Mouse (Mus musculus): ENCODE data around the gene Capn11. TPM values are rescaled to one million over a fixed set of nuclear protein-coding genes. Genes with fewer than 3 reads are reported as not detected.

Gene Capn11
- 0.76 and 1.1 TPM in 2 replicates for polyA plus RNA-seq (2016; fragmentation: Nextera tagmentation; extraction: Ambion mirVana)

DNA sequence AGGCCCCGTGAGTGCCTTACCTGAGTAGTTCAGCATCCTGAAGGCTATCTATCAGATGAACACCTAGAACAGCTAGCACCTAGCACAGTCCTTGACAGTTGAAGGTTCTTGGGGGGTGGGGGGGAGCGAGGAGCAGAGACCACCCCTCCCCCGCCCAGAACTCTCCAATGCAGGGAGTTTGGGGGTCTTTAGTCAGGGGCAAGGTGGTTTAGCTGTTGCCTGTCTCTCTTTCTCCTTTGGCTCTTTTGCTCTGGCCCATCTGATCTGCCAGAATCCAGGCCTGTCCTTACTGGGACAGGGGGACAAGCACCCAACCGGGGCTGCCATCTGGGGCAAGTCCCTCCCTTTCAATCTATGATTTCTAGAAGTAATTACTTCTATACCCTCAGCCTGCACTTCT is at the start of gene Capn11:
Gene Capn11, minus strand, starts transcription at position 101 of the 400 bp plus-strand sequence.
- no peaks in the 10 kb centered on the region for H3K27me3 ChIP-seq
- no peak within 1 kb of the TSS for H3K4me2 ChIP-seq
- H3K9me3 ChIP-seq = no peaks in the 10 kb centered on the region
- H3K27ac ChIP-seq = no peak within 1 kb of the TSS
- peaks cover 27% of the 10 kb centered on the region for H3K36me3 ChIP-seq (replicated peaks)
- peaks cover 4% of the 10 kb centered on the region for H3K4me1 ChIP-seq
- no peak within 1 kb of the TSS for H3K4me3 ChIP-seq (replicated peaks)
- no peak for ATAC-seq (ENCODE audit: low FRiP score)
- WGBS = 79% methylated on average over 4 of the region's 4 CpGs
- no peak within 1 kb of the TSS for H3K9ac ChIP-seq

DNA sequence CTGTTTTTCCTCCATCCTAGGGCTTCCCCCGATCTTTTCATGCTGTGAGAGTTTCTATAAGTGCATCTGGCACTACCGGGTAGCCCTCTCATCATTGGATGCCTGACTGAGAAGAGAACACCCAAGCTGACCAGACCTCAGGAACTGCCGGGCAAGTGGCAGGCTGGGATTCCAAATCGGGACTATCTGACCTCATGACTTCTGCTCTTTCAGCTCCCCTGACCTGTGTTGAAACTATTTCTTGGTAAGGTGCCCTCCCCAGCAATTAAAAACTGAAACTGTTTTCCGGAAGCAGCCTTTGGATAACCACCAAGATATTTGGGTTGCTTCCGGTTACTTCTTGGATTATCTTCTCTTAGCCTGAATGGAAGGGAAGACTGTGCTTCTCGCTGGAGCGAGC is 49.1 kb upstream of the Capn11 start:
- 85% methylated on average over 8 of the region's 8 CpGs for WGBS
- H3K9me3 ChIP-seq = no peaks in the 10 kb centered on the region
- no peaks in the 10 kb centered on the region for H3K27me3 ChIP-seq
- H3K9ac ChIP-seq = no peak overlapping the region
- no peak overlapping the region for H3K4me3 ChIP-seq (replicated peaks)
- ATAC-seq (ENCODE audit: low FRiP score) = no peak
- H3K27ac ChIP-seq = no peak overlapping the region
- H3K36me3 ChIP-seq (replicated peaks) = no peaks in the 10 kb centered on the region
- no peak overlapping the region for H3K4me2 ChIP-seq
- no peaks in the 10 kb centered on the region for H3K4me1 ChIP-seq

DNA sequence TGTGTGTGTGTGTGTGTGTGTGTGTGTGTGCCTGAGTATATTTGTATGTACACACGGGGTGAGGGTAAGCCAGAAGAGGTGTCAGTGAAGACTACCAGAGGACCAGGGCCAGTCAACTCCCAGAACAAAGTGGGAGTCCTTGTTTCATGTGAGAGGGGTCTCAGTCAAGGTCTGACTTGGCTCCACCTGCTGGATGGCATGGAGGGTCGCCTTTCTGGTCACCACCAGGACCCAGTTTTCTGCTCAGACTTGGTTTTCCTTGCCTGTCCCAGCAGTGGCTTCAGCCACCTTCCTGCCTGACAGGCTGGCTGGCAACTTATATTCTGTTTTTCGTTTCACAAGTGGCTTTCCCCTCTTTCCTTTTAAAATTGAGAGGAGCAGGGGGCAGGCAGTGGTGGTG is 48.3 kb upstream of the Capn11 start:
- Histone ChIP-seq H3K27me3 (no peaks in the 10 kb centered on the region), H3K4me1 (no peaks in the 10 kb centered on the region), H3K9ac (no peak overlapping the region), H3K27ac (no peak overlapping the region), H3K4me3 (replicated peaks) (no peak overlapping the region), H3K4me2 (no peak overlapping the region), H3K36me3 (replicated peaks) (no peaks in the 10 kb centered on the region), H3K9me3 (no peaks in the 10 kb centered on the region)
- no peak for ATAC-seq (ENCODE audit: low FRiP score)
- WGBS = 33% methylated on average over 3 of the region's 3 CpGs

DNA sequence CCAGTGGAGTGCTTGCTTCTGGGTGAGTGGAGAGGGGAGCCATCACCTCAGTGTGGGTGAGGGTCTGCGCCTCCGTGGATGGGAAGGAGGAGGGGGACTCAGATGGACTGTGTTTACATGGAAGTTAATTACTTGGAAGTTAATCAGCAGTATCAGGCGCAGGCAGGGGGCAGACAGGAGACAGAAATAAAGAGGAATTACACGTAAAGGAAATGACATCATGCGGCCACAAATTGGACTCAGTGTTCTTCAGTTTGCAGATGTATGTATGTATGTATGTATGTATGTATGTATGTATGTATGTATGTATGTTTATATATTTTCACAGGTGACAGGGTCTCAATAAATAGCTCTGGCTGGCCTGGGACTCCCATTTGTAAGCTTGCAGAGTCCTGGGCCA is 47.7 kb upstream of the Capn11 start:
- 76% methylated on average over 5 of the region's 5 CpGs for WGBS
- Histone ChIP-seq H3K4me1 (no peaks in the 10 kb centered on the region), H3K9ac (no peak overlapping the region), H3K9me3 (no peaks in the 10 kb centered on the region), H3K4me2 (no peak overlapping the region), H3K4me3 (replicated peaks) (no peak overlapping the region), H3K27ac (no peak overlapping the region), H3K27me3 (no peaks in the 10 kb centered on the region), H3K36me3 (replicated peaks) (no peaks in the 10 kb centered on the region)
- ATAC-seq (ENCODE audit: low FRiP score) = no peak

DNA sequence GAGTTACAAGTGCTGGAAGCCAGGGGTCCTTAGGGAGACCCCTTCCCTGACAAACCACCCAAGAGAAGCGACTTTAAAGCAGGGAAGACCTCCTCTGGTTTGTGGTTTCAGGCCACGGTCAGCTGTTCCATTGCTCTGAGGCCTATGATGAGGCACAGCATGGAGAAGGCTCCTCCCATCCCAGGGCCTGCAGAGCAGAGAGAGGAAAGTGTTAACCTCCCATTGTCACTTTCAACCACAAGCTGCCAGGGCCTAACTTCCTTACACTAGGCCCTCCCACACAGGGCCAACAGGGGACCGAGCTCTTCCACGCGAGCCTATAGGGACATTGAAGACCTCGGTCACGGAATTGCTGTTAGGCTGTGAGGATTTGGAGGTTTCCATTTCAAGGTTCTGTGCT is 44.1 kb upstream of the Capn11 start:
- H3K4me1 ChIP-seq = peaks cover 11% of the 10 kb centered on the region
- peaks cover 5% of the 10 kb centered on the region for H3K36me3 ChIP-seq (replicated peaks)
- no peak overlapping the region for H3K9ac ChIP-seq
- no peaks in the 10 kb centered on the region for H3K27me3 ChIP-seq
- no peak overlapping the region for H3K27ac ChIP-seq
- WGBS = 75% methylated on average over 7 of the region's 7 CpGs
- no peak overlapping the region for H3K4me3 ChIP-seq (replicated peaks)
- ATAC-seq (ENCODE audit: low FRiP score) = no peak
- no peak overlapping the region for H3K4me2 ChIP-seq
- H3K9me3 ChIP-seq = no peaks in the 10 kb centered on the region

DNA sequence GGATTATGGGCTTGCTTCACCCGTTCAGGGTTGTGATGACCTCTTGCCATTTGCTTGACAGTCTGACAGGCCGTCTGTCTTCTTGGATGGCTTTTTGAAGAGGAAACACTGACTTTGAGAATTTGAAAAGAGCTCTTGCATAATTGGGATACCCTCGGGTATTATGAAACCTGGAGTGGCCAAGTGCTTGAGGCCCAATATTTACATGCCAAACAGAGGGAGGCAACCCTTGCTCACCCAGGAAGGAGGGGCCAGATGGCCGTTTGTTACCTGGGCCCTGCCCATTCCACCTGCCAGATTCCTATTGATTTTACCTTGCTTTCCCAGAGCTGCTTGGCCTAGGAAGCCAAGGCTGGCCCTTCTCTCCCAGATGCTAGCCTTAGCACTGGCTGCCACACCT is 43.1 kb upstream of the Capn11 start:
- Histone ChIP-seq H3K4me3 (replicated peaks) (no peak overlapping the region), H3K9ac (no peak overlapping the region), H3K27me3 (no peaks in the 10 kb centered on the region), H3K4me1 (peaks cover 11% of the 10 kb centered on the region), H3K4me2 (no peak overlapping the region), H3K9me3 (no peaks in the 10 kb centered on the region), H3K36me3 (replicated peaks) (peaks cover 10% of the 10 kb centered on the region), H3K27ac (no peak overlapping the region)
- ATAC-seq (ENCODE audit: low FRiP score) = no peak
- WGBS = 52% methylated on average over 4 of the region's 4 CpGs

DNA sequence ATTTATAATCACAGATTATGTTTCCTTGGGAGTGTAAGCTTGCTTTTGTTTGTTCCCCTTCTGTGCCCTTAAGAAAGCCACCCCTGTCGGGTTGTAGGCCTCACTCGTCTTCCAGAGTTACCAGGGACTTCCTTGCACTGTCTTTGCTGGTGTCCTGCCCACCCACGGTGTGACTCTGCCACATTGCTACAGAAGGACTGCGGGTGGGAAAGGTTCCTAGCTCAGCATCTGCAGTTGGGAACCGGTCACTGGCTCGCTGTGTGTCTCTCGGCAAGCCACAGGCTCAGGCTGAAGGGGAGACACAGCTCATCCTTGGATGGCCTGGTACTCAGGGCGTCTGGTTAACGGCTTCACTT is 42.1 kb upstream of the Capn11 start:
- no peak overlapping the region for H3K4me3 ChIP-seq (replicated peaks)
- ATAC-seq (ENCODE audit: low FRiP score) = no peak
- no peak overlapping the region for H3K4me2 ChIP-seq
- H3K36me3 ChIP-seq (replicated peaks) = peaks cover 14% of the 10 kb centered on the region
- no peak overlapping the region for H3K27ac ChIP-seq
- no peak overlapping the region for H3K9ac ChIP-seq
- peaks cover 11% of the 10 kb centered on the region for H3K4me1 ChIP-seq
- no peaks in the 10 kb centered on the region for H3K9me3 ChIP-seq
- WGBS = 75% methylated on average over 9 of the region's 9 CpGs
- H3K27me3 ChIP-seq = no peaks in the 10 kb centered on the region

DNA sequence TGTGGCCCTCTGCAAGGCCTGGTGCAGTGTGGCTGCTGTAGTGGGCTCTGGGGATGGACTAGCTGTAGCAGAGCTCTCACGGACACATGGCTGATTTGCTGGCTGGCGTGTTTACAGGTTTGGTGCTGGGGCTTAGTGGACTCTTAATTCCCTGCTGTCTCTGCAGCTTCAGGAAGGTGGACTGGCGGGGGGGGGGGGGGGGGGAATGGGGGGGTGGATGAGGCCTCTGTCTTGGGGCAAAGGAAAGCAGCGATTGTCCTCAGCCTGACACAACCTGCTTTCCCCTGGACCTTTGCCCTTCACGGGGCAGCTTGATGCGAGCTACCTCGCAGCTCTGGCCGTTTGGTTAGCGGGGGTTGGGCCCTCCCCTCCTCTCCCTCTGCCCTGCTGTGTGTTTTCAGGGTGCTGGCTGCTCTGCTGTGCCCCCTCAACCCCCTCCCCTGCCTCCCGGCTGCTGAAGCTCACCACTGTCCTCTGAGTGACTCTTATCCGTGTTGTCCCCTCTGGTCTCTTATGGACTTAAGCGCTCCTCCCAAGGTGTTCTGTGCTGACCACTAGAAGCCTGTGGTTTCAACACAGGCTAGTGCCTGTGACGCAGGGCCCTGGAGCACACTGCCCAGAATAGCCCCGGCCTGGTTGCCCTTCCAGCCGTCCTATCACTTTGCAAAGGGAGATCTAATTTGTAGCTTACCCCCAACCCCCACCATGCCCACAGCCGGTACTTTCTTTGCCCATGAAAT is 41.5 kb upstream of the Capn11 start:
- H3K36me3 ChIP-seq (replicated peaks) = peaks cover 14% of the 10 kb centered on the region
- H3K4me2 ChIP-seq = no peak overlapping the region
- H3K4me3 ChIP-seq (replicated peaks) = no peak overlapping the region
- ATAC-seq (ENCODE audit: low FRiP score) = no peak
- no peaks in the 10 kb centered on the region for H3K9me3 ChIP-seq
- no peaks in the 10 kb centered on the region for H3K27me3 ChIP-seq
- no peak overlapping the region for H3K9ac ChIP-seq
- WGBS = 58% methylated on average over 9 of the region's 16 CpGs
- peaks cover 11% of the 10 kb centered on the region for H3K4me1 ChIP-seq
- no peak overlapping the region for H3K27ac ChIP-seq

DNA sequence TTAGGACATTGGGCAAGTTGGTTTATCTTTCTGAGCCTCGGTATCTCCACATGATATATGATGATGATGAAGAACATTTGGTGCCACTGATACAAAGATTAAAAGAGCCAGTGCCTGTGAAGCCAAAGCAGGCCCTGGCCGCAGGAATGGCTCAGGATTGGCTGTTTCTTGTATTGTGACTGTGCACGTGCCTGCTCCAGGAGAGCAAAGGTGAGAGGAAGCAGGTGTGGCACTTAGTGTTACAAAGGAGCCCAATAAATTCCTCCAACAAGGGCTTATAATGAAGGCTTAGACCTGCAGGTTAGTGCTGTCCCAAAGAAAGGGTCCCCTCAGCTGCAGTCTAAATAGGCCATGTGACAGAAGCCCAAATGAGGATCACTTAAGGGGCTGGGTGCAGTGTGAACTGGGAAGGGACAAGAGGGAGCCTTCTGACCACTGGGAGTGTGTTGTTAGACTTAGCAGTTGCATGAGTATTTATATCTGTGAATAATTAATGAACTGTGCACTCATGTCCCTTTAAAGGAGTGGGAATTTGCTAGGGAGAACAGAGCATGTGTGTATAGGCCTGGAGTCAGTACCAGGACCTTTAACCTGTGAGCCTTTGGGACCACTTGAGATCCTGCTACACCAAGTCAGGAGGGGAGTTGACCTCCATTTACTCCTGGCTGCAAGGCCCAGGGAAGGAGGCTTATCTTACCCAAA is 40.1 kb upstream of the Capn11 start:
- Histone ChIP-seq H3K27me3 (no peaks in the 10 kb centered on the region), H3K4me1 (peaks cover 14% of the 10 kb centered on the region), H3K27ac (no peak overlapping the region), H3K9me3 (no peaks in the 10 kb centered on the region), H3K4me2 (no peak overlapping the region), H3K4me3 (replicated peaks) (no peak overlapping the region), H3K36me3 (replicated peaks) (peaks cover 14% of the 10 kb centered on the region), H3K9ac (no peak overlapping the region)
- no peak for ATAC-seq (ENCODE audit: low FRiP score)
- 85% methylated on average over 3 of the region's 3 CpGs for WGBS

DNA sequence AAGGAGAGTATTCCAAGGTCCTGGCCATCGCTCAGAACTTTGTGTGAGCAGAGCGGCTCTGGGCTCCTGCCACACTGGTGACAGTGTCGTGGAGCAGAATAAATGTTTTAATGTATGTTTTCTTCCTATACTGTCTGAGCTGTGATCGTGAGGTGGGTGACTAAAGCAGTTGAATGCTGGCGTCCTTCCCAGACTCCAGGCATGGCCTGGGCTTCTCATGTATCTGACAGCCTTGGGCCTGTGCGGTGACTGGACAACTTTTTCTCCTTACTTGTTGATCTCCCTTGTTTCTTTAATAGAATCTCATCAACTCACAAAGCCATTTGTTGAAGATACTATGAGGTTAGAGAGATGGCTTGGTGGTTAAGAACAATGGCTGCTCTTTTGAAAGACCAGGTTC is 39.2 kb upstream of the Capn11 start:
- Histone ChIP-seq H3K4me1 (peaks cover 14% of the 10 kb centered on the region), H3K36me3 (replicated peaks) (peaks cover 14% of the 10 kb centered on the region), H3K27me3 (no peaks in the 10 kb centered on the region), H3K4me3 (replicated peaks) (no peak overlapping the region), H3K4me2 (no peak overlapping the region), H3K9me3 (no peaks in the 10 kb centered on the region), H3K27ac (no peak overlapping the region), H3K9ac (no peak overlapping the region)
- ATAC-seq (ENCODE audit: low FRiP score) = no peak
- WGBS = 96% methylated on average over 6 of the region's 6 CpGs

DNA sequence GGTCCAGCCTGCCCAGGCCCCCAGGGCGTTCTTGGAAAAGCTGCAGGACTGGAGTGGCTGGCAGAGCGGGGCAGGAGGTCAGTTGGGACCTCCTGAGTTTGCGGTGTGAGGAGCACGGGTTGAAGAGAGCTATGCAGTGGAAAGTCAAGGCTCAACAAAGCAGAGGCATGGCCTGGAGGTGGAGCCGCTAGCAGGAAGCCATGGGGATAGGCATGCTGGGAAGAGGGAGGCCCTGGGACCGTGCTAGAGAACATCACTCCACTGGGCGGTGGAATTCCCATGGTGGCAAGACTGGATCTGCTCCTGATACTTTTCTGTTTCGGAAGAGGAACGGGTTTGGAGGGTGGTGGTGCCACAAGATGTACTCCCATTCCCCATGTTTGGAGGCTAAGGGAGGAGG is 37.9 kb upstream of the Capn11 start:
- peaks cover 14% of the 10 kb centered on the region for H3K4me1 ChIP-seq
- no peak overlapping the region for H3K9ac ChIP-seq
- no peak overlapping the region for H3K4me3 ChIP-seq (replicated peaks)
- H3K36me3 ChIP-seq (replicated peaks) = peaks cover 14% of the 10 kb centered on the region
- no peak overlapping the region for H3K4me2 ChIP-seq
- H3K27me3 ChIP-seq = no peaks in the 10 kb centered on the region
- no peak for ATAC-seq (ENCODE audit: low FRiP score)
- no peak overlapping the region for H3K27ac ChIP-seq
- WGBS = 96% methylated on average over 9 of the region's 9 CpGs
- H3K9me3 ChIP-seq = no peaks in the 10 kb centered on the region

DNA sequence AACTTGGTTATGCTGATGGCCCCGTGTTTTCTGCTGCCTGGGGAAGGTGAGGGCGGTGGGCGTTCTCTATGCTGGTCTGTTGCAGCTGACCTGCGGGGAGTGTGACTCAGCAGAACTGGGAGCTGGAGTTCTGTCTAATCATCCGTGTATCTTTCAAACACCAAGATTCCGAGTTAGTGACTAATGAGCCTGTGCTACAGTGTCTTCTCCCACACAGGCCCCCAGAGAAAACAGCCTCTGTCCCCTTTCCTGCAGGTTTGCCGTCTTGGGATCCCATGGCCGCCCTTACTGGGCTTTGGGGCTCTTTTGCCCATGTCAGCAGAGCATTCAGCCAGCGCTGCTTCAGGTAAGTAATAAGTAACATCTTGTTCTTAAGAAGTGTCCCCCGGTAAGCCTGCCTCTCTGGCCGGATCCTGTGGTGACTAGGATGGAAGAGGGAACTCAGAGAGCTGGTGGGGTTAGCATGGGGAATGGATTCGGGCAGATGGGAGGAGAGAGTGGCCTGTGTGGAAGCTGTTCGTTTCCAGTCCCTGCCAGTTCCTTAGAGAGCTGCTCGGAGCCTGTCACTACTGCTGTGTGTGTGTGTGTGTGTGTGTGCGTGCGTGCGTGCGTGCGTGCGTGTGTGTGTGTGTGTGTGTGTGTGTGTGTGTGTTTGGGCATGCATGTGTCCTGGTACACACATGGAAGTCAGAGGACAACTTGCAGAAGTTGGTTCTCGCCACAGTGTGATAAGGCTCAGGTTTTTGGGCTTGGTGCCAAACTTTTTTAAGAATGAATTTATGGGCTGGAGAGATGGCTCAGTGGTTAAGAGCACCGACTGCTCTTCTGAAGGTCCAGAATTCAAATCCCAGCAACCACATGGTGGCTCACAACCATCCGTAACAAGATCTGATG is 36.3 kb upstream of the Capn11 start:
- Histone ChIP-seq H3K27me3 (no peaks in the 10 kb centered on the region), H3K36me3 (replicated peaks) (peaks cover 14% of the 10 kb centered on the region), H3K4me2 (no peak overlapping the region), H3K27ac (0 out of 2 replicates have a peak overlapping the region, but pooled peaks have one; percentile 2), H3K4me3 (replicated peaks) (no peak overlapping the region), H3K9ac (no peak overlapping the region), H3K4me1 (peaks cover 7% of the 10 kb centered on the region), H3K9me3 (no peaks in the 10 kb centered on the region)
- no peak for ATAC-seq (ENCODE audit: low FRiP score)
- 77% methylated on average over 22 of the region's 23 CpGs for WGBS
